Mouse (Mus musculus) intestine, embryonic 16.5 days (tissue): ENCODE measurements around the gene Cemip2. TPM values are rescaled to one million over a fixed set of nuclear protein-coding genes. Genes with fewer than 3 reads are reported as not detected.

ENCODE experiments used
- ATAC-seq: fragments of 200-750 bp; cut with Nextera tagmentation; 2 replicates; pipeline ENCODE4 v1.8.0; 2017; ENCODE audit warnings: moderate TSS enrichment, moderate library complexity
- H3K27ac ChIP-seq: fragments of 300-500 bp; sonication (generic); 2 replicates; pipeline ENCODE4 v1.5.1; 2014; ENCODE audit warnings: mild to moderate bottlenecking, low read length
- H3K27me3 ChIP-seq: fragments of 300-500 bp; sonication (generic); replicated peaks from 2 replicates; pipeline ENCODE4 v1.6.1; 2014; ENCODE audit warnings: low read length, control low read depth, mixed read lengths; ENCODE audit not compliant: control insufficient read depth, insufficient read depth
- H3K36me3 ChIP-seq: fragments of 300-500 bp; sonication (generic); 2 replicates; pipeline ENCODE4 v1.6.1; 2014; ENCODE audit warnings: low read length, control low read depth; ENCODE audit not compliant: control insufficient read depth, insufficient read depth
- H3K4me1 ChIP-seq: fragments of 300-500 bp; sonication (generic); 2 replicates; pipeline ENCODE4 v1.6.1; 2014; ENCODE audit warnings: low read length, control low read depth, mixed read lengths; ENCODE audit not compliant: control insufficient read depth, insufficient read depth
- H3K4me2 ChIP-seq: fragments of 300-500 bp; sonication (generic); 2 replicates; pipeline ENCODE4 v1.6.1; 2014; ENCODE audit warnings: low read depth, low read length, control low read depth
- H3K4me3 ChIP-seq: fragments of 300-500 bp; sonication (generic); 2 replicates; pipeline ENCODE4 v1.5.1; 2014; ENCODE audit warnings: mild to moderate bottlenecking, low read length
- H3K9ac ChIP-seq: fragments of 300-500 bp; sonication (generic); 2 replicates; pipeline ENCODE4 v1.6.1; 2014; ENCODE audit warnings: low read depth, low read length
- H3K9me3 ChIP-seq: fragments of 300-500 bp; sonication (generic); 2 replicates; pipeline ENCODE4 v1.6.1; 2016; ENCODE audit warnings: low read length, control low read depth; ENCODE audit not compliant: control insufficient read depth
- WGBS: fragments of 180-500 bp; shearing (Covaris S2); extraction: QIAGEN DNeasy Blood & Tissue Kit; methylation state at CpG from one replicate; pipeline ENCODE4 v1.1.7; 2014; 5-methylcytosine and 5-hydroxymethylcytosine counted together
- polyA plus RNA-seq: library from polyadenylated mRNA; unstranded; fragments of >200 nt; fragmentation: Nextera tagmentation; extraction: Ambion mirVana; gene quantifications from 2 replicates; pipeline ENCODE4 v1.2.1, GENCODE M21; 2015

Cemip2 gene
- polyA plus RNA-seq, 1 experiment from 2014 or later, result 7.3 TPM

DNA sequence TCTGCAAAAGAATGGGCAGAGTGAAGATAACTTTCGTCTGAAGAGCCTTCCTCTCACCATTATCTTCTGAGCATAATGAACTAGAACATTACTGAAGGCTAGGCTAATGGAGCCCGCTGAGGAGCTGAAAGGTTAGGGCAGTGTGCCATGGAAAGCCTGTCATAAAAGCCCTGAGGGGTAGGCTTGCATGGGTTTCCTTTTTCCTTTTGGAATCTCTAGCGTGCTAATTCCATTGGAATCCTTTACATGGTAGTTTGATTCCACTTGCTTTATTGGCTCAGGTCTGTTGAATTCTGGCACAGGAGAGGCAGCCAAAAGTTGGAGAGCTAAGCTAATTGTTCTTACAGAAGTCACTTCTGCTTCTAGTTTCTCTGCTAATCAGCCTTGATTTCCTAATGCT lies 20.6 kb downstream of the Cemip2 start:
- no peaks in the 10 kb centered on the region for H3K9me3 ChIP-seq
- H3K9ac ChIP-seq, result no peak overlapping the region
- no peak overlapping the region for H3K27ac ChIP-seq
- H3K4me1 ChIP-seq, result peaks cover 4% of the 10 kb centered on the region; the same call in 1 of the 2 replicates
- no peak for ATAC-seq
- no peak overlapping the region for H3K4me2 ChIP-seq
- peaks cover 7% of the 10 kb centered on the region; the same call in 1 of the 2 replicates for H3K36me3 ChIP-seq
- no peak overlapping the region for H3K4me3 ChIP-seq
- no peaks in the 10 kb centered on the region for H3K27me3 ChIP-seq
- WGBS, result 83% methylated on average over 3 of the region's 3 CpGs

DNA sequence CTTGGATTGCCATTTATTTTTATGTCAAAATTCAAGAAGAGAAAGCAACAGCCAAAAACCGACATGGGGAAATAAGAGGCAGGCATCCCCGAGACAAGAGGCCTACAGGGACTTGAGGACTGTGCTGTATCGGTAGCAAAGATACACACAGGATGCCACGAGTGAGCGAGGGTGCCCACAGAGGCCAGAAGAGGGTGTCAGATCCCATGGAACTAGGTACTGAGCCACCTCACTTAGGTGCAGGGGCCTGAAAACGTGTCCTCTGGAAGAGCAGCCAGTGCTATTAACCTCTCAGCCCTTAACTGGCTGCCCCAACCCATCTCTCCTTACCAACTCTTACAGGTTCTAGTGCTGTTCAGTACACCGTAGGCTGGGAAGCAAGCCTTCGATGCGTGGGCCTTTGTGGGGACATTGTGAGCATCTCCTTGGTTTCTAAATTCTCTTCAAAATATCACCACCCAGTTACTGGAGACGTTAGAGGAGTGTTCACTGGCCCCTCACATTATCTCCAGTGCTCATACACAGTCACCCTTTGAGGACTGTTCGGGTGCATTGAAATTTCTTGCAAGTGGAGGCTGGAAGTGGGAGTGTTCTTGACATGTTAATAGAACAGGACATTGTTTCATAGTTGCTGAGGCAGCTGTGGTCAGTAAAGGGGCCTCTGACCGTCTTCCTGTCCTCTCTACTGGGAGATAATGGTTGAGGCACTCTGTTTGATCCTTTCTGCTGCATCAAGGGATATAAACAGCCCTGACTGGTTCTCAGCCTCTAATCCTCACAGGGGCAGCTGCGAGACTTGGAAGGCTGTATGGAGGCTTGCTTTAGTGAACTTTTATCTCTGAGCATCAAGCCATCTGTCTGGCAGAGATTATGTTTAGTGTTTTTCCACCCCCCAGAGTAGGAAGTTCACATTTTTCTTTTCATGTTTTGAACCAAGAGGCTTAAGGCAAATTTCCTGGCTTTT lies 21.6 kb downstream of the Cemip2 start:
- WGBS, result 69% methylated on average over 13 of the region's 13 CpGs
- Histone ChIP-seq H3K27ac (no peak overlapping the region), H3K4me1 (peaks cover 4% of the 10 kb centered on the region; the same call in 1 of the 2 replicates), H3K4me3 (no peak overlapping the region), H3K27me3 (no peaks in the 10 kb centered on the region), H3K4me2 (no peak overlapping the region), H3K36me3 (peaks cover 11% of the 10 kb centered on the region; the same call in 1 of the 2 replicates), H3K9ac (no peak overlapping the region), H3K9me3 (no peaks in the 10 kb centered on the region)
- no peak for ATAC-seq

DNA sequence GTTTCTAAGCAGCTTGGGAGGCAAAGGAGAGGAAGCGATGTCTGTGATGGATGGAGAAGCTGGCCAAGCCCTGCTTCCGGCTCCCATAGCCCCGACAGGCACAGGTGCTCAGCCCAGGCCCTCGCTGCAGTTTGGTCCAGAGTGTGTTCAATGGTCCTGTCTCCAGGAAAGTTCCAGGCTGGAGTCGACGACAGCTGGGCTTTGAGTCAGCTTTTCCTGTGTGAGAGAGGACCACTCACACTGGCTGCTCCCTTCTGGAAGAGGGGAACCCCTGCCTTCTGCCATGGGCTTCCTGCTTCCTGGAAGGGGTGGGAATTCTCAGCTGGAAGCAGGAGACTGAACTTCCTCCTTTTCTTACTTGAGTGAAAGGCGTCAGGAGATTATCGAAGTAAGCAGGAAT lies 26.3 kb downstream of the Cemip2 start:
- H3K4me2 ChIP-seq, result no peak overlapping the region
- H3K9me3 ChIP-seq, result no peaks in the 10 kb centered on the region
- no peak overlapping the region for H3K9ac ChIP-seq
- no peak overlapping the region for H3K4me3 ChIP-seq
- H3K27ac ChIP-seq, result no peak overlapping the region
- peaks cover 13% of the 10 kb centered on the region for H3K36me3 ChIP-seq
- no peaks in the 10 kb centered on the region for H3K27me3 ChIP-seq
- peaks cover 7% of the 10 kb centered on the region; the same call in 1 of the 2 replicates for H3K4me1 ChIP-seq
- WGBS, result 82% methylated on average over 8 of the region's 8 CpGs
- ATAC-seq, result no peak

DNA sequence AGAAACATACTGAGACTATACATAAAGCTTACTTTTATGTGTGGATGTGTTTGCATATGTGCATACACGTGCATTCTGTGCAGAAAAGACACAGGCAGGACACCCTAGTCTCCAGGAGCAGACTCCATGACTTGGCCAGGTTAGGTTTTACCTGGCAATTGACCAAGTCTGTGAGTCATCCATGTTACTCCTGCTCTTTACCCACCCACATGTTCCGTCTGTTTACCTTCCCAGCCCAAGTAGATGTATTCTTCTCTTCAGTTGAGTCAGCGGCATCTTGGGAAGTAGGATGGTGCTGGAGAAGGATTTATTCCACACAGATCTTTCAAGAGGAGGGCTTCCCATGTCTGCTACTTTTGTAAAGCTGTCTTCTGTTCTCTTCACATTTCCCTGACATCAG lies 27.2 kb downstream of the Cemip2 start:
- peaks cover 3% of the 10 kb centered on the region; the same call in 1 of the 2 replicates for H3K4me1 ChIP-seq
- WGBS, result 57% methylated on average over 3 of the region's 3 CpGs
- H3K4me2 ChIP-seq, result no peak overlapping the region
- no peak overlapping the region for H3K27ac ChIP-seq
- H3K36me3 ChIP-seq, result peaks cover 13% of the 10 kb centered on the region
- H3K9me3 ChIP-seq, result no peaks in the 10 kb centered on the region
- no peak overlapping the region for H3K9ac ChIP-seq
- H3K27me3 ChIP-seq, result no peaks in the 10 kb centered on the region
- no peak overlapping the region for H3K4me3 ChIP-seq
- ATAC-seq, result peak; percentile 48; the same call in 1 of the 2 replicates

DNA sequence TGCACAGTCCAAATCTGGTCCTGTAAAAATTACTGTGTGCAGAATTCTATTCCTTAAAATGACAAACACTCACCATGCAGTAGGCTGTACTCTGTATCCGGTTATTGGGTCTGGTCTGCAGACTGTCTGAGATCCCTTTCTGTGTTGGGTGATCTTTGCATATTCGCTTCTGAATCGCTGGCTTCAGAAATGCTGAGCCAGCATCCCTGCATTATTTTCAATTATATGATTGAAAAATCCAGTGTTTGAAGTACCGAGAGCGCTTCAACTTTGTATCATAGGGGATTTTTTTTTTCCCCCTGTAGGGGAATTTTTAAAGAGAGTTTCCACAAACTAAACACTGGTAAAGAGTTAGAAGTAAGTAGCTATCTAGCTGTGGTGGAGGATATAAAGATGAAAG lies 32.0 kb downstream of the Cemip2 start:
- Histone ChIP-seq H3K27me3 (no peaks in the 10 kb centered on the region), H3K4me2 (no peak overlapping the region), H3K9ac (no peak overlapping the region), H3K36me3 (peaks cover 6% of the 10 kb centered on the region; the same call in 1 of the 2 replicates), H3K4me3 (no peak overlapping the region), H3K27ac (no peak overlapping the region), H3K9me3 (no peaks in the 10 kb centered on the region), H3K4me1 (peaks cover 3% of the 10 kb centered on the region; the same call in 1 of the 2 replicates)
- ATAC-seq, result no peak
- WGBS, result 94% methylated on average over 5 of the region's 5 CpGs

DNA sequence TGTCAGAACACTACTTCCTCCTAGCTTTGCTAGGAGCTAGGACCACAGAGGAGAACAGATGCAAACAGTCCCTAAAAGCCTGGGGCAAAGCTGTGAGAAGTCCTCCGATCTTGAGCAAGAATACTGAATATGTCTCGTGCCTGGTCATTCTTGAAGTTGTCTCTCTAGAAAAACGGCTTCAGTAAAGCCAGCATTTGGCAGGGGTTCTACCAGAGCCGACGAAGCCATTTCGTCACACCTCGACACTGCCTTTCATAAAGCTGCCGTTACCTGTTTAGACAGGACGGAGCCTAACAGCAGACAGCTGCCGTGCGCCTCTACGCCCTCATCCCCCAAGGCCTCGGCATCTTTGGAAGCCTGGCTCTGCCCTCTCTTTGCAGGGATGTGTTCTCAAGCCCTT lies 35.4 kb downstream of the Cemip2 start:
- Histone ChIP-seq H3K27ac (no peak overlapping the region), H3K9me3 (no peaks in the 10 kb centered on the region), H3K36me3 (peaks cover 10% of the 10 kb centered on the region; the same call in 1 of the 2 replicates), H3K4me2 (no peak overlapping the region), H3K27me3 (no peaks in the 10 kb centered on the region), H3K9ac (no peak overlapping the region), H3K4me3 (no peak overlapping the region), H3K4me1 (no peaks in the 10 kb centered on the region; the same call in 1 of the 2 replicates)
- no peak for ATAC-seq
- WGBS, result 72% methylated on average over 13 of the region's 13 CpGs

DNA sequence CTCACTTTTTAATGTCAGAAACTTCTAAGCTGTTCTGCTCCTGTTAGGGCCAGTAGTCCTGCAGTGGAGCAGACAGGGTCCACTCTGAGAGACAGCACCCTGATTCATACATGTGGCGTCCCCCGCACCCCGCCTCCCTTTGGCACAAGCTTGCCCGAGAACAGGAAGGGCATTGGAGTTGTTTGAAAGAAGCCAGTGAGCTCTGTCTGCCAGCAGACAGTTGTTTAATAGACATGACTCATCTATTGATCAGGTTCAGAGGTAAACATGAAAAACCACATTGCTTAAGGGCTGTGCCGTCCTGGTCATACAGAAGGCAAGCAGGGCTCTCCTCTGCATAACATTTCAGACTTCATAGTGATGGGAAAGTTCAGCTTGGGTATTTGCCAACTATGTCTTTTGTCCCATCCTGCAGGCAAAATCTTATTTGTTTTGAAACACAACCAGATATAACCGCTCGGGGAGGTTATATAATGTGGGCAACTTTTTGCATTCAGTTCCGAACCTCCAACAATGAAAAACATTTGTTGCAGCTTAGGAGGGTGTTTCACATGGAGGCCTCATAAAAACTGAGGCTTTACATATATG lies 36.4 kb downstream of the Cemip2 start:
- 73% methylated on average over 8 of the region's 8 CpGs for WGBS
- peaks cover 8% of the 10 kb centered on the region; the same call in 1 of the 2 replicates for H3K36me3 ChIP-seq

DNA sequence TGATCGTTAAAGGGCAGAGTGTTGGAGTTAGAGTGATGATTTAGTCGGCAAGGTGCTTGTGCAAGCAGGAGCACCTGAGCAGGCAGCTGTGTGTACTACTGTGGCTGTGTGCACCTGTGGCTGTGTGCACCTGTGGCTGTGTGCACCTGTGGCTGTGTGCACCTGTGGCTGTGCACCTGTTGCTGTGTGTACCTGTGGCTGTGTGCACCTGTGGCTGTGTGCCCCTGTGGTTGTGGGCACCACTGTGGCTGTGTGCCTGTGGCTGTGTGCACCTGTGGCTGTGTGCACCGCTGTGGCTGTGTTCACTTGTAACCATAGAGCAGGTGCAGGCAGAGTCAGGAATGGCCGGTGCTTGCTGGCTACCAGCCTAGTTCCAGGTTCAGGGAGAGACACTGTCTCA lies 38.1 kb downstream of the Cemip2 start:
- Histone ChIP-seq H3K27ac (no peak overlapping the region), H3K9ac (no peak overlapping the region), H3K4me1 (no peaks in the 10 kb centered on the region; the same call in 1 of the 2 replicates), H3K4me2 (no peak overlapping the region), H3K4me3 (no peak overlapping the region), H3K36me3 (peaks cover 8% of the 10 kb centered on the region; the same call in 1 of the 2 replicates), H3K27me3 (no peaks in the 10 kb centered on the region), H3K9me3 (no peaks in the 10 kb centered on the region)
- ATAC-seq, result no peak
- whole genome bisulfite sequencing, result 89% methylated on average over 4 of the region's 4 CpGs

More for the DNA sequence above, 36.4 kb downstream of the Cemip2 start:
- ATAC-seq, result no peak
- H3K4me3 ChIP-seq, result no peak overlapping the region
- no peaks in the 10 kb centered on the region for H3K27me3 ChIP-seq
- H3K4me1 ChIP-seq, result no peaks in the 10 kb centered on the region; the same call in 1 of the 2 replicates
- no peaks in the 10 kb centered on the region for H3K9me3 ChIP-seq
- no peak overlapping the region for H3K9ac ChIP-seq
- no peak overlapping the region for H3K4me2 ChIP-seq
- no peak overlapping the region for H3K27ac ChIP-seq

DNA sequence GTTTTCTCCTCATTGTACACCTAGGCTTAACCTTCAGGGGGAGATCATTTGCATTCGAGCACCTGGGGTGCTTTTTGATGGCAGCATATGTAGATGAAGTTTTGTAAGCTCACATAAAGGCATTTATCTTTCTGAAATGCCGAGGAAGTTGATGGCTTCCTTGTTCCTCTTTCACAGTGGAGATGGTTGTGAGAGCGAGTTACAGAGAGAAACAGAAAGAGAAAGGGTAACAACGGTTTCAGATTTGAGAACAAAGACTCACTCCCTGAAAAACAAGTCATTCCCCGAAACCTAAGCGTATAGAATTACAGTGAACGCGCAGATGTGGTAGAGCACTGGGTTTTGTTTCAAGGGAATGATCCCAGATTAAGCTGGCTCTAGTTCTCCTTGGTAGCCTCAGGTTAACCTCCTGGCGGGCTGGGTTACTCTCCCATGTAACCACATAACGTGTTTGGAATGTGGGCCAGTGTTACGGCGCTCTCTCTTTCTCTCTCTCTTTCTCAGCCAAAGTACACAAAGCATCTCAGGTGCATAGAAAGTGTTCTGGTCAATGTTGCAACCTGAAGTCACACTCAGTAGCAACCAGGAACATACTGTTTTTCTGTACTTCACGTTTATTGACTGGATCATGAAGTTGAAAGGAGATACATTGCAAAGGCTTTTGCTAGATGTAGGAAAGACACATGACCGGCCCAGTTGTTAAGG lies 40.0 kb downstream of the Cemip2 start:
- H3K9ac ChIP-seq, result no peak overlapping the region
- no peak for ATAC-seq
- H3K9me3 ChIP-seq, result no peaks in the 10 kb centered on the region
- no peaks in the 10 kb centered on the region; the same call in 1 of the 2 replicates for H3K4me1 ChIP-seq
- no peaks in the 10 kb centered on the region for H3K27me3 ChIP-seq
- peaks cover 8% of the 10 kb centered on the region; the same call in 1 of the 2 replicates for H3K36me3 ChIP-seq
- H3K4me3 ChIP-seq, result no peak overlapping the region
- no peak overlapping the region for H3K27ac ChIP-seq
- WGBS, result 93% methylated on average over 14 of the region's 14 CpGs
- H3K4me2 ChIP-seq, result no peak overlapping the region
